8 mouse cellular contexts compared by ENCODE assay signal in the genomic region with DNA sequence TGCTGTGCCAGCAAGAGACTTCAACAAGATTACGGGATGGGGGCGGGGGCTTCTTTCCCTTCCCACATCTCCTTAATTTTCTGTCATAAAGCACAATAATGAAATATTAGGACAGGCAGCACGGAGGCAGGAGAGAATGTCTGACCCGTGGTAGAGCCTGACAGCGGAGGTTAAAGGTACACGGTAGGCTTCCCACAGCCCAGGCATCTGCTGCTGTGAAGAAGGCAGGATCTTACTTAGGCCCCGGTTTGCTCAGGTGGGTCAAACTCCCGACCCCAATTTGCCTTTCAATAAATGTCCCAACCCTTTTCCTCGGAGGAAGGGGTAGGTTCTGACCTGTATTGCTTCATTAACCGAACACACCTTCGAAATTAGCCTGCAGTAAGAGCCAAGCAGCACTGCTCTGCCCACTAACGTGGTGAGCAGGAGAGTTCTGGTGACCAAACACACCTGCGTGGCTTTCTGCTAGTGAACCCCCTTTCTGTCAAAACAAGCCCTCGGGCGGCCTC. TPM values are rescaled to one million over a fixed set of nuclear protein-coding genes. Genes with fewer than 3 reads are reported as not detected.
DNase-seq lines count a peak whose midpoint lies in the region; ATAC-seq and TF ChIP-seq lines count a peak whose summit lies in the region.

No protein-coding gene starts in this region.

- peak; percentile 39 for ATAC-seq in hindbrain, embryonic 11.5 days (ENCODE audit: low FRiP score)
- peak; percentile 16 for ATAC-seq in midbrain, embryonic 11.5 days (ENCODE audit: low FRiP score)

- H3K9ac ChIP-seq in hindbrain, embryonic 11.5 days (ENCODE audit: low read depth, low read length) = peak overlapping the region; percentile 77
- H3K9ac ChIP-seq in midbrain, embryonic 11.5 days (ENCODE audit: low read length) = peak overlapping the region; percentile 87

- peak overlapping the region; percentile 69 for H3K27ac ChIP-seq in kidney, adult 2 months (ENCODE audit: insufficient read depth, low read depth, low read length)
- H3K27ac ChIP-seq in bone marrow, adult 2 months (ENCODE audit: control insufficient read depth, insufficient read depth, low read depth, low read length, poor library complexity) = no peak overlapping the region
- peak overlapping the region; percentile 80 for H3K27ac ChIP-seq in hindbrain, embryonic 11.5 days (ENCODE audit: low read depth, low read length)
- peak overlapping the region; percentile 50; the same call in 1 of the 2 replicates for H3K27ac ChIP-seq in midbrain, embryonic 11.5 days (ENCODE audit: low read depth, low read length)

- peaks cover 17% of the 10 kb centered on the region for H3K4me1 ChIP-seq in kidney, adult 2 months (ENCODE audit: control insufficient read depth, insufficient read depth, low read length)
- H3K4me1 ChIP-seq in bone marrow, adult 2 months (ENCODE audit: control insufficient read depth, insufficient read depth, low read length) = no peaks in the 10 kb centered on the region; the same call in 1 of the 2 replicates
- peaks cover 6% of the 10 kb centered on the region for H3K4me1 ChIP-seq in hindbrain, embryonic 11.5 days (replicated peaks; ENCODE audit: control insufficient read depth, insufficient read depth, low read length)
- peaks cover 26% of the 10 kb centered on the region for H3K4me1 ChIP-seq in midbrain, embryonic 11.5 days (ENCODE audit: control insufficient read depth, insufficient read depth, low read length)

- WGBS in kidney, adult 2 months = 18% methylated on average over 15 of the region's 15 CpGs
- 35% methylated on average over 15 of the region's 15 CpGs for WGBS in bone marrow, adult 2 months
- 14% methylated on average over 15 of the region's 15 CpGs for WGBS in hindbrain, embryonic 11.5 days
- WGBS in midbrain, embryonic 11.5 days = 15% methylated on average over 15 of the region's 15 CpGs

- H3K9me3 ChIP-seq in hindbrain, embryonic 11.5 days (ENCODE audit: control insufficient read depth, low read length) = no peaks in the 10 kb centered on the region
- no peaks in the 10 kb centered on the region for H3K9me3 ChIP-seq in midbrain, embryonic 11.5 days (ENCODE audit: control insufficient read depth, low read length)

- no peaks in the 10 kb centered on the region for H3K36me3 ChIP-seq in kidney, adult 2 months (ENCODE audit: control insufficient read depth, insufficient read depth, low read length)
- no peaks in the 10 kb centered on the region for H3K36me3 ChIP-seq in hindbrain, embryonic 11.5 days (ENCODE audit: control insufficient read depth, insufficient read depth, low read length)
- H3K36me3 ChIP-seq in midbrain, embryonic 11.5 days (ENCODE audit: control insufficient read depth, insufficient read depth, low read length) = no peaks in the 10 kb centered on the region

- TF ChIP-seq POLR2A in kidney, adult 2 months (IDR thresholded peaks at IDR 0.05; ENCODE audit: low read depth, low read length) = no peak
- no peak for TF ChIP-seq POLR2A in bone marrow, adult 2 months (IDR thresholded peaks at IDR 0.05; ENCODE audit: borderline replicate concordance, control insufficient read depth, low read depth, low read length)

- no peaks in the 10 kb centered on the region for H3K27me3 ChIP-seq in kidney, adult 2 months (replicated peaks; ENCODE audit: control insufficient read depth, insufficient read depth, low read length)
- no peaks in the 10 kb centered on the region for H3K27me3 ChIP-seq in hindbrain, embryonic 11.5 days (ENCODE audit: control insufficient read depth, insufficient read depth, low read length)
- no peaks in the 10 kb centered on the region for H3K27me3 ChIP-seq in midbrain, embryonic 11.5 days (ENCODE audit: control insufficient read depth, insufficient read depth, low read length)

- no peak for DNase-seq in kidney, adult 2 months
- DNase-seq in kidney, postnatal 14 days = no peak
- no peak for DNase-seq in hindbrain, embryonic 11.5 days (ENCODE audit: low spot score)
- DNase-seq in midbrain, embryonic 11.5 days (ENCODE audit: low spot score, missing footprints) = no peak
- DNase-seq in retina, postnatal 1 day = no peak
- DNase-seq in c-Kit-positive CD71-positive TER-119-positive erythroid progenitor cells, embryonic 14.5 days (ENCODE audit: low spot score) = no peak
- no peak for DNase-seq in spleen, postnatal 36 days (ENCODE audit: low spot score in 2 of 2)

- peak overlapping the region; percentile 84 for H3K4me3 ChIP-seq in kidney, adult 2 months (ENCODE audit: insufficient read depth, low read depth, low read length)
- peak overlapping the region; percentile 24 for H3K4me3 ChIP-seq in bone marrow, adult 2 months (replicated peaks; ENCODE audit: control insufficient read depth, low read depth, low read length)
- H3K4me3 ChIP-seq in hindbrain, embryonic 11.5 days (ENCODE audit: low read depth, low read length) = peak overlapping the region; percentile 81
- H3K4me3 ChIP-seq in midbrain, embryonic 11.5 days (ENCODE audit: low read depth, low read length) = peak overlapping the region; percentile 87

- no peak for TF ChIP-seq CTCF in kidney, adult 2 months (conservative IDR thresholded peaks at IDR 0.05; ENCODE audit: insufficient read depth, insufficient read length, low read depth, low read length)
- no peak for TF ChIP-seq CTCF in bone marrow, adult 2 months (IDR thresholded peaks at IDR 0.05; ENCODE audit: control insufficient read depth, insufficient read depth, low read length)

- H3K4me2 ChIP-seq in hindbrain, embryonic 11.5 days (replicated peaks; ENCODE audit: low read depth, low read length) = peak overlapping the region; percentile 71
- peak overlapping the region; percentile 81 for H3K4me2 ChIP-seq in midbrain, embryonic 11.5 days

RNA-seq across cellular contexts. Expression of a gene that starts 0.5 kb away (rescaled TPM):
- 38.8 and 42.7 TPM in 2 replicates for polyA plus RNA-seq in kidney, adult 2 months (2012; rRNA removed)
- 3.5 and 9.1 TPM in 2 replicates for polyA plus RNA-seq in bone marrow, adult 2 months (2011; ENCODE audit: insufficient read depth, insufficient read length, low replicate concordance, missing spikeins)
- 64.3 and 68.7 TPM in 2 replicates for polyA plus RNA-seq in hindbrain, embryonic 11.5 days (2014; fragmentation: Nextera tagmentation; extraction: Ambion mirVana)
- polyA plus RNA-seq in midbrain, embryonic 11.5 days (2014; fragmentation: Nextera tagmentation; extraction: Ambion mirVana) = 58.8 and 61.2 TPM in 2 replicates

RNA-seq across cellular contexts. Expression of a gene that starts 54.7 kb away (rescaled TPM):
- 0.22 and 0.30 TPM in 2 replicates for polyA plus RNA-seq in kidney, adult 2 months (2012; rRNA removed)
- polyA plus RNA-seq in bone marrow, adult 2 months (2011; ENCODE audit: insufficient read depth, insufficient read length, low replicate concordance, missing spikeins) = 2.2 and 2.5 TPM in 2 replicates
- polyA plus RNA-seq in hindbrain, embryonic 11.5 days (2014; fragmentation: Nextera tagmentation; extraction: Ambion mirVana) = 6.8 and 7.1 TPM in 2 replicates
- polyA plus RNA-seq in midbrain, embryonic 11.5 days (2014; fragmentation: Nextera tagmentation; extraction: Ambion mirVana) = 7.5 and 7.9 TPM in 2 replicates

Comparison
In these comparisons a context has a peak if more than half of its experiments do, and no peak if none do; other contexts are left out.
1. H3K4me3 ChIP-seq: peak in every context shown above with its lines; median percentile 87 in midbrain, embryonic 11.5 days; 84 in kidney, adult 2 months; 81 in hindbrain, embryonic 11.5 days; 24 in bone marrow, adult 2 months.